In the genomic region with DNA sequence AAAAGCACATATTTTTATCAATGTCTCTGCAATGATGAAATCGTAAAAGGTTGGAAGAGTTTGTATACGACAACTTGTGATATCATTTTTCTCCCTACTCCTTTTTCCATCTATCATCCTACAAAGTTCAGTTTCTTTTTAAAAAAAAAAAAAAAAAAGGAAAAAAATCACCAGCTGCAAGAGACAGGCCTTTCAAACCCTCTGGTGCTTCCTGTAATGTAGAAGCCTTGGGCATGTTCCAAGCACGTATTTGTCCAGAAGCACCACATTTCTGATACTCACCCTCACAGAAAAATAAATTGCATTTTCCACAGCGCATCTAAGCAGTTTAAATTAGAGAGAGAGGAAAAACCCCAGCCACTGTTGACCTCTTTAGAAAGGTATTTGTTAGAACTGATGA, we compare ENCODE assay signal across 8 mouse cellular contexts. TPM values are rescaled to one million over a fixed set of nuclear protein-coding genes. Genes with fewer than 3 reads are reported as not detected.
A peak's percentile ranks its signal among the peaks of the same experiment; 100 is the strongest.
DNase-seq lines count a peak whose midpoint lies in the region; ATAC-seq and TF ChIP-seq lines count a peak whose summit lies in the region.

No protein-coding gene starts in this region.

- H3K27ac ChIP-seq in lung, embryonic 15.5 days = no peak overlapping the region
- H3K27ac ChIP-seq in embryonic facial prominence, embryonic 11.5 days (replicated peaks; ENCODE audit: low read depth, low read length) = no peak overlapping the region
- peak overlapping the region; percentile 84 for H3K27ac ChIP-seq in intestine, postnatal 0 days (ENCODE audit: low read depth, low read length)
- peak overlapping the region; percentile 76; the same call in 1 of the 2 replicates for H3K27ac ChIP-seq in small intestine, adult 2 months (ENCODE audit: insufficient read depth, low read depth, low read length)

- peak overlapping the region; percentile 74 for H3K9ac ChIP-seq in lung, embryonic 15.5 days
- H3K9ac ChIP-seq in embryonic facial prominence, embryonic 11.5 days (replicated peaks; ENCODE audit: low read length) = peak overlapping the region; percentile 15; the same call in 1 of the 2 replicates
- peak overlapping the region; percentile 86 for H3K9ac ChIP-seq in intestine, postnatal 0 days (ENCODE audit: low read depth, low read length)

- WGBS in lung, embryonic 15.5 days = 13% methylated on average over 4 of the region's 4 CpGs
- 41% methylated on average over 4 of the region's 4 CpGs for WGBS in embryonic facial prominence, embryonic 11.5 days
- 18% methylated on average over 4 of the region's 4 CpGs for WGBS in intestine, postnatal 0 days
- 11% methylated on average over 4 of the region's 4 CpGs for WGBS in small intestine, adult 2 months

- no peak for DNase-seq in lung, postnatal 14 days
- no peak for DNase-seq in embryonic facial prominence, embryonic 11.5 days (ENCODE audit: low spot score)
- DNase-seq in layer of hippocampus, adult 9-10 months (ENCODE audit: low spot score) = no peak
- DNase-seq in right cerebral cortex, adult 18-20 months = no peak

- peaks cover 12% of the 10 kb centered on the region for H3K4me1 ChIP-seq in lung, embryonic 15.5 days
- H3K4me1 ChIP-seq in embryonic facial prominence, embryonic 11.5 days (ENCODE audit: control insufficient read depth, insufficient read depth, low read length) = no peaks in the 10 kb centered on the region
- H3K4me1 ChIP-seq in intestine, postnatal 0 days (replicated peaks; ENCODE audit: control insufficient read depth, insufficient read depth, low read length) = no peaks in the 10 kb centered on the region; the same call in 1 of the 2 replicates
- peaks cover 3% of the 10 kb centered on the region; the same call in 1 of the 2 replicates for H3K4me1 ChIP-seq in small intestine, adult 2 months (ENCODE audit: control insufficient read depth, insufficient read depth, insufficient read length, low read length)

- ATAC-seq in lung, embryonic 15.5 days (ENCODE audit: borderline replicate concordance, extremely low read depth, low FRiP score, low TSS enrichment) = no peak
- ATAC-seq in embryonic facial prominence, embryonic 11.5 days (replicated peaks; ENCODE audit: insufficient number of reproducible peaks, low FRiP score, low TSS enrichment, low read depth) = no peak
- no peak for ATAC-seq in intestine, postnatal 0 days
- no peak for ATAC-seq in monocyte, adult 5-6 weeks (replicated peaks; ENCODE audit: insufficient number of reproducible peaks, low FRiP score, low TSS enrichment, poor library complexity, severe bottlenecking)

- no peaks in the 10 kb centered on the region for H3K27me3 ChIP-seq in lung, embryonic 15.5 days
- H3K27me3 ChIP-seq in embryonic facial prominence, embryonic 11.5 days (ENCODE audit: control insufficient read depth, insufficient read depth, low read length) = no peaks in the 10 kb centered on the region
- H3K27me3 ChIP-seq in intestine, postnatal 0 days (replicated peaks; ENCODE audit: control insufficient read depth, insufficient read depth, low read length) = no peaks in the 10 kb centered on the region
- no peaks in the 10 kb centered on the region for H3K27me3 ChIP-seq in small intestine, adult 2 months (ENCODE audit: control insufficient read depth, insufficient read depth, low read length)

- H3K4me2 ChIP-seq in lung, embryonic 15.5 days = peak overlapping the region; percentile 54
- H3K4me2 ChIP-seq in embryonic facial prominence, embryonic 11.5 days (ENCODE audit: low read depth, low read length) = peak overlapping the region; percentile 29
- peak overlapping the region; percentile 76 for H3K4me2 ChIP-seq in intestine, postnatal 0 days (replicated peaks; ENCODE audit: low read depth)

- H3K4me3 ChIP-seq in lung, embryonic 15.5 days = peak overlapping the region; percentile 70
- H3K4me3 ChIP-seq in embryonic facial prominence, embryonic 11.5 days (ENCODE audit: low read depth, low read length) = peak overlapping the region; percentile 73
- H3K4me3 ChIP-seq in intestine, postnatal 0 days (ENCODE audit: low read depth, low read length) = peak overlapping the region; percentile 83
- H3K4me3 ChIP-seq in small intestine, adult 2 months (ENCODE audit: low read depth, low read length) = no peak overlapping the region; the same call in 1 of the 2 replicates

- H3K9me3 ChIP-seq in lung, embryonic 15.5 days = no peaks in the 10 kb centered on the region
- no peaks in the 10 kb centered on the region for H3K9me3 ChIP-seq in embryonic facial prominence, embryonic 11.5 days (replicated peaks; ENCODE audit: control insufficient read depth, low read length)
- H3K9me3 ChIP-seq in intestine, postnatal 0 days (ENCODE audit: control insufficient read depth) = no peaks in the 10 kb centered on the region

- H3K36me3 ChIP-seq in lung, embryonic 15.5 days = peaks cover 18% of the 10 kb centered on the region
- H3K36me3 ChIP-seq in embryonic facial prominence, embryonic 11.5 days (replicated peaks; ENCODE audit: control insufficient read depth, insufficient read depth, low read depth, low read length) = peaks cover 5% of the 10 kb centered on the region
- H3K36me3 ChIP-seq in intestine, postnatal 0 days (ENCODE audit: control insufficient read depth, insufficient read depth) = peaks cover 15% of the 10 kb centered on the region
- H3K36me3 ChIP-seq in small intestine, adult 2 months (ENCODE audit: control insufficient read depth, insufficient read depth, low read length) = peaks cover 8% of the 10 kb centered on the region

- no peak for TF ChIP-seq CTCF in intestine, postnatal 0 days (IDR thresholded peaks at IDR 0.05; ENCODE audit: low read depth)
- TF ChIP-seq CTCF in small intestine, adult 2 months (IDR thresholded peaks at IDR 0.05; ENCODE audit: extremely low read depth, insufficient read length, insufficient replicate concordance, low read depth, low read length) = no peak

- no peak for TF ChIP-seq POLR2A in small intestine, adult 2 months (IDR thresholded peaks at IDR 0.05; ENCODE audit: low read depth, low read length)

RNA-seq across cellular contexts. Expression of a gene that starts 0.9 kb away (rescaled TPM):
- polyA plus RNA-seq in lung, embryonic 15.5 days (2015; fragmentation: Nextera tagmentation; extraction: Ambion mirVana) = 300 and 302 TPM in 2 replicates
- 309 and 334 TPM in 2 replicates for polyA plus RNA-seq in embryonic facial prominence, embryonic 11.5 days (2014; fragmentation: Nextera tagmentation; extraction: Ambion mirVana)
- 126 and 129 TPM in 2 replicates for polyA plus RNA-seq in intestine, postnatal 0 days (2015; fragmentation: Nextera tagmentation; extraction: Ambion mirVana)
- polyA plus RNA-seq in small intestine, adult 2 months (2012; rRNA removed) = 21.4 and 39.4 TPM in 2 replicates
- total RNA-seq in monocyte, adult 5-6 weeks (2017) = 68.7 to 107 TPM (median 85.6 TPM) in 3 replicates

RNA-seq across cellular contexts. Expression of a gene that starts 1.0 kb away (rescaled TPM):
- 77.2 and 83.9 TPM in 2 replicates for polyA plus RNA-seq in lung, embryonic 15.5 days (2015; fragmentation: Nextera tagmentation; extraction: Ambion mirVana)
- 93.9 and 99.8 TPM in 2 replicates for polyA plus RNA-seq in embryonic facial prominence, embryonic 11.5 days (2014; fragmentation: Nextera tagmentation; extraction: Ambion mirVana)
- 22.9 and 24.1 TPM in 2 replicates for polyA plus RNA-seq in intestine, postnatal 0 days (2015; fragmentation: Nextera tagmentation; extraction: Ambion mirVana)
- 5.3 and 9.4 TPM in 2 replicates for polyA plus RNA-seq in small intestine, adult 2 months (2012; rRNA removed)
- 12.9 to 17.9 TPM (median 14.7 TPM) in 3 replicates for total RNA-seq in monocyte, adult 5-6 weeks (2017)

RNA-seq across cellular contexts. Expression of a gene that starts 16.9 kb away (rescaled TPM):
- 0.91 and 1.2 TPM in 2 replicates for polyA plus RNA-seq in lung, embryonic 15.5 days (2015; fragmentation: Nextera tagmentation; extraction: Ambion mirVana)
- polyA plus RNA-seq in embryonic facial prominence, embryonic 11.5 days (2014; fragmentation: Nextera tagmentation; extraction: Ambion mirVana) = 2.2 and 3.0 TPM in 2 replicates
- 0.22 and 0.47 TPM in 2 replicates for polyA plus RNA-seq in intestine, postnatal 0 days (2015; fragmentation: Nextera tagmentation; extraction: Ambion mirVana)
- polyA plus RNA-seq in small intestine, adult 2 months (2012; rRNA removed) = 0.93 and 1.5 TPM in 2 replicates
- total RNA-seq in monocyte, adult 5-6 weeks (2017) = not detected in 3 replicates

RNA-seq across cellular contexts. Expression of a gene that starts 49.4 kb away (rescaled TPM):
- polyA plus RNA-seq in lung, embryonic 15.5 days (2015; fragmentation: Nextera tagmentation; extraction: Ambion mirVana) = 60.6 and 62.7 TPM in 2 replicates
- polyA plus RNA-seq in embryonic facial prominence, embryonic 11.5 days (2014; fragmentation: Nextera tagmentation; extraction: Ambion mirVana) = 81.0 and 82.7 TPM in 2 replicates
- polyA plus RNA-seq in intestine, postnatal 0 days (2015; fragmentation: Nextera tagmentation; extraction: Ambion mirVana) = 17.4 and 17.5 TPM in 2 replicates
- 4.7 and 10.7 TPM in 2 replicates for polyA plus RNA-seq in small intestine, adult 2 months (2012; rRNA removed)
- total RNA-seq in monocyte, adult 5-6 weeks (2017) = 19.5 to 23.4 TPM (median 20.7 TPM) in 3 replicates

Comparison
In these comparisons a context has a peak if more than half of its experiments do, and no peak if none do; other contexts are left out.
1. H3K27ac ChIP-seq: peak in intestine, postnatal 0 days (single experiment) and small intestine, adult 2 months (single experiment); none in lung, embryonic 15.5 days (single experiment) and embryonic facial prominence, embryonic 11.5 days (single experiment).
2. H3K9ac ChIP-seq: peak in every context shown above with its lines; median percentile 86 in intestine, postnatal 0 days; 74 in lung, embryonic 15.5 days; 15 in embryonic facial prominence, embryonic 11.5 days.
3. Peak in every context shown above with its lines, with median percentiles within 50 percentile points of each other: H3K4me2 ChIP-seq.